Mouse (Mus musculus): ENCODE measurements around the gene Gfod1. TPM values are rescaled to one million over a fixed set of nuclear protein-coding genes. Genes with fewer than 3 reads are reported as not detected.
A peak's percentile ranks its signal among the peaks of the same experiment; 100 is the strongest.

Gfod1 gene
- polyA plus RNA-seq, 1 experiment from 2014 or later, result 1.2 TPM

GRCm38 (mm10) chr13:43167721-43168120 is 136.3 kb downstream of the Gfod1 start:
- no peak overlapping the region for H3K27ac ChIP-seq (ENCODE audit: low read length)
- no peak overlapping the region for H3K4me3 ChIP-seq (ENCODE audit: low read length)
- no peak overlapping the region for H3K9ac ChIP-seq (ENCODE audit: low read length)
- H3K9me3 ChIP-seq (ENCODE audit: control insufficient read depth, low read length), result no peaks in the 10 kb centered on the region
- H3K4me1 ChIP-seq (replicated peaks; ENCODE audit: control insufficient read depth, insufficient read depth, low read length), result peaks cover 3% of the 10 kb centered on the region; the same call in 1 of the 2 replicates
- ATAC-seq (ENCODE audit: low read depth), result no peak
- H3K27me3 ChIP-seq (ENCODE audit: control insufficient read depth, insufficient read depth, low read depth, low read length), result no peaks in the 10 kb centered on the region
- 79% methylated on average over 9 of the region's 9 CpGs for WGBS
- H3K36me3 ChIP-seq (ENCODE audit: control insufficient read depth, insufficient read depth, low read length), result peaks cover 4% of the 10 kb centered on the region; the same call in 1 of the 2 replicates
- no peak overlapping the region for H3K4me2 ChIP-seq (ENCODE audit: low read depth, low read length)

DNA sequence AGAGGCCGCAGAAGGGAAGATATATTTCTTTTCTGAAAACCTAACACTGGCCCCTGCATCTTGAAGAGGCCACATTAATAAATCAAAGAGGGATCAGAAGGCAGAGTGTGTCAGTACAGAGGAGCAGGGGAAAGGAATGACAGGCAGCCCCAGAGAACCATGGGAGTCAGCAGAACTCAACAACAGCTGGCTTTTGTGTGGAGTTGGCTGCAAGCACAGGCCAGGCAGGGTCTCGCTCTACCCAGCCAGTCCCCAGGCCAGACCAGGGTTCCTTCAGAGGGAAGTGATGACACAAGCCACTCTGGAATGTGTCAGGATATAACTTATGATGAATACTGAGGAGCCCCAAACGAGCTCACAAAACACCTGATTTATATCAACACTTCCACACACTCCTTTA is 144.5 kb downstream of the Gfod1 start:
- Histone ChIP-seq H3K27me3 (ENCODE audit: control insufficient read depth, insufficient read depth, low read depth, low read length) (no peaks in the 10 kb centered on the region), H3K9ac (ENCODE audit: low read length) (no peak overlapping the region), H3K4me3 (ENCODE audit: low read length) (no peak overlapping the region), H3K27ac (ENCODE audit: low read length) (no peak overlapping the region), H3K4me2 (ENCODE audit: low read depth, low read length) (no peak overlapping the region), H3K4me1 (replicated peaks; ENCODE audit: control insufficient read depth, insufficient read depth, low read length) (no peaks in the 10 kb centered on the region), H3K36me3 (ENCODE audit: control insufficient read depth, insufficient read depth, low read length) (peaks cover 5% of the 10 kb centered on the region), H3K9me3 (ENCODE audit: control insufficient read depth, low read length) (no peaks in the 10 kb centered on the region)
- WGBS, result 39% methylated on average over 3 of the region's 3 CpGs
- ATAC-seq (ENCODE audit: low read depth), result peak; percentile 84

DNA sequence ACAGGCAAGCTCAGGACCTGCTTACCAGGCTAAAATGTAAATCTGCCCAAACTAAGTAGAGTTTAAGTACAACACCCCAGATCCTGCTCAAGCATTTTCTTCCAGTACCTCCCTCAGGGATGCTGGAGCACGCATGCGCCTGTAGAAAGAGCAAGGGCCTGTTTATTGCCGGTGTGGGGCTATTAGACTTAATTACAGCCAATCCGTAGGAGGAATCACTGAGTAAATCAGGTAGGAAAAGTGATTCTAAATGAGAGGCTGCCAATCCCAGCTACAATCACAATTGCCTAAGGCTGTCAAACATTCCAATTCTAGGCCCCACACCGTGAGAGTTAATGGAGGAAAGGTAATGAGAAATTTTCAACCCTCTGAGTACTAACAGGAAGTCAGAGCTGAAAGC is 145.7 kb downstream of the Gfod1 start:
- H3K36me3 ChIP-seq (ENCODE audit: control insufficient read depth, insufficient read depth, low read length), result peaks cover 8% of the 10 kb centered on the region
- ATAC-seq (ENCODE audit: low read depth), result no peak

DNA sequence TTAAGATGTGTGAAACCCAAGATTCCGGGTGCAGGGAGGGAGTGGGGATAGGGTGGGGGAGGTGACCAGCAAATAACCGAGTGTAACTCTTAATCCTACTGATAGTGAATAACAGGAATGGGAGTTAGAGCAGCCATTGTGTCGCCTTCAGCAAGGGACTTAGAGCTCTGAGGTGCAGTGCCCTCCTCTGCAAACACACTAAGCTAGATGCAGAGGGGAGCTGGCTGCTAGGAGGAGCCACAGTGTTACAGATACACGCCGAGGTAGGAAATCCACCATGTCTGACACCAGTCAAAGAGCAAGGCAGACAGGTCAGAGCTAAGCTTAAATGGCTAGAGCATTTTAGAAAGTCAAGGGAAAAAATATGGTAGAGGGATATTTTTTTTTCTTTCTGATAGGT is 146.6 kb downstream of the Gfod1 start:
- no peak overlapping the region for H3K9ac ChIP-seq (ENCODE audit: low read length)
- H3K27ac ChIP-seq (ENCODE audit: low read length), result no peak overlapping the region
- H3K27me3 ChIP-seq (ENCODE audit: control insufficient read depth, insufficient read depth, low read depth, low read length), result no peaks in the 10 kb centered on the region
- no peak for ATAC-seq (ENCODE audit: low read depth)
- 49% methylated on average over 5 of the region's 5 CpGs for WGBS
- H3K4me2 ChIP-seq (ENCODE audit: low read depth, low read length), result no peak overlapping the region
- no peaks in the 10 kb centered on the region for H3K9me3 ChIP-seq (ENCODE audit: control insufficient read depth, low read length)
- peaks cover 8% of the 10 kb centered on the region for H3K36me3 ChIP-seq (ENCODE audit: control insufficient read depth, insufficient read depth, low read length)
- H3K4me3 ChIP-seq (ENCODE audit: low read length), result no peak overlapping the region
- no peaks in the 10 kb centered on the region for H3K4me1 ChIP-seq (replicated peaks; ENCODE audit: control insufficient read depth, insufficient read depth, low read length)

More for the DNA sequence above, 145.7 kb downstream of the Gfod1 start:
- Histone ChIP-seq H3K27me3 (ENCODE audit: control insufficient read depth, insufficient read depth, low read depth, low read length) (no peaks in the 10 kb centered on the region), H3K9me3 (ENCODE audit: control insufficient read depth, low read length) (no peaks in the 10 kb centered on the region), H3K4me3 (ENCODE audit: low read length) (no peak overlapping the region), H3K27ac (ENCODE audit: low read length) (no peak overlapping the region), H3K9ac (ENCODE audit: low read length) (no peak overlapping the region), H3K4me2 (ENCODE audit: low read depth, low read length) (no peak overlapping the region), H3K4me1 (replicated peaks; ENCODE audit: control insufficient read depth, insufficient read depth, low read length) (no peaks in the 10 kb centered on the region)
- WGBS, result 79% methylated on average over 5 of the region's 5 CpGs

GRCm38 (mm10) chr13:43152005-43152520 is 151.9 kb downstream of the Gfod1 start:
- no peaks in the 10 kb centered on the region for H3K27me3 ChIP-seq (ENCODE audit: control insufficient read depth, insufficient read depth, low read depth, low read length)
- no peaks in the 10 kb centered on the region for H3K9me3 ChIP-seq (ENCODE audit: control insufficient read depth, low read length)
- H3K27ac ChIP-seq (ENCODE audit: low read length), result no peak overlapping the region
- no peak overlapping the region for H3K4me3 ChIP-seq (ENCODE audit: low read length)
- no peak overlapping the region for H3K9ac ChIP-seq (ENCODE audit: low read length)
- 90% methylated on average over 14 of the region's 14 CpGs for WGBS
- no peak for ATAC-seq (ENCODE audit: low read depth)
- H3K4me2 ChIP-seq (ENCODE audit: low read depth, low read length), result no peak overlapping the region
- H3K4me1 ChIP-seq (replicated peaks; ENCODE audit: control insufficient read depth, insufficient read depth, low read length), result no peaks in the 10 kb centered on the region
- peaks cover 14% of the 10 kb centered on the region for H3K36me3 ChIP-seq (ENCODE audit: control insufficient read depth, insufficient read depth, low read length)

DNA sequence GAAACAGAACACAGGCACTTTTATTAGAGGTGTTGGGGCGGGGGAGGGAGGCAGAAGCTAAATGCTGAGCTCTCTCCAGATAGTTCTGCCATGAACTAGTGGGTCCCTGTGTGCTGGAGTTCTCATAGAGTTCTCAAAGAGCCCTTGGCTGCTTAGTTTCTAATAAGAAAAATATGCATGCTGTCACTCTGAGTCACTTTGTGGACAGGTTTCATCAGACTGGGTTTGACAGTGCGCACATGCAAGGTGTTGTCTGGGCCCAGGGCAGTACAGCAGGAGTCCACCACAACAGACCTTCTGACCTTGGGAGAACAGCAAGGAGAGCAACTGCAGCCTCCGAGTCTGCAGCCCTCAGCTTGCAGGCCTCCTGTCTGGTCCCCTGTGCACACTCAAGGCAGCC is 154.3 kb downstream of the Gfod1 start:
- Histone ChIP-seq H3K36me3 (ENCODE audit: control insufficient read depth, insufficient read depth, low read length) (peaks cover 14% of the 10 kb centered on the region), H3K9me3 (ENCODE audit: control insufficient read depth, low read length) (no peaks in the 10 kb centered on the region), H3K9ac (ENCODE audit: low read length) (no peak overlapping the region), H3K4me3 (ENCODE audit: low read length) (no peak overlapping the region), H3K4me2 (ENCODE audit: low read depth, low read length) (no peak overlapping the region), H3K27ac (ENCODE audit: low read length) (no peak overlapping the region), H3K4me1 (replicated peaks; ENCODE audit: control insufficient read depth, insufficient read depth, low read length) (no peaks in the 10 kb centered on the region), H3K27me3 (ENCODE audit: control insufficient read depth, insufficient read depth, low read depth, low read length) (no peaks in the 10 kb centered on the region)
- 79% methylated on average over 3 of the region's 3 CpGs for WGBS
- ATAC-seq (ENCODE audit: low read depth), result no peak

DNA sequence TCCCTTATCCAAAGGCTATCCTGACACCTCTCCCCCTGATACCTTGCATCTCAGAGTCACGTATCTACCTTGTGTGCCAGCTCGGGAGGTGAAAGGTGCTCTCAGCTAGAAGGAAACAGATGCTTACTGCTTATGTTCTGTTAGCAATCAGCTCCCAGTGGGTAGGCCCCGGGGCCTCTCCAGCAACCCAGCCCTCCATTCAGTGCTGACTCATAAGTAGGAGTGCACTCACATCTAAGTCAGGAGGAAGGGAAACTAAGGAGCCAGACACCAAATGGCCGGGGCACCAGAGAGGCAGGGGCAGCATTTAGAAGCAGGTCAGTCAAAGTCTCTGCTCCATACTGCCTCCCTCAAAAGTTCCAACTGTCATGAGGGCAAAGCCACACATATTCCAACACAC is 155.3 kb downstream of the Gfod1 start:
- Histone ChIP-seq H3K27ac (ENCODE audit: low read length) (no peak overlapping the region), H3K9ac (ENCODE audit: low read length) (no peak overlapping the region), H3K4me1 (replicated peaks; ENCODE audit: control insufficient read depth, insufficient read depth, low read length) (no peaks in the 10 kb centered on the region), H3K4me3 (ENCODE audit: low read length) (no peak overlapping the region), H3K4me2 (ENCODE audit: low read depth, low read length) (no peak overlapping the region), H3K36me3 (ENCODE audit: control insufficient read depth, insufficient read depth, low read length) (peaks cover 10% of the 10 kb centered on the region), H3K9me3 (ENCODE audit: control insufficient read depth, low read length) (no peaks in the 10 kb centered on the region), H3K27me3 (ENCODE audit: control insufficient read depth, insufficient read depth, low read depth, low read length) (no peaks in the 10 kb centered on the region)
- no peak for ATAC-seq (ENCODE audit: low read depth)
- WGBS, result 65% methylated on average over 4 of the region's 4 CpGs

- peaks cover 6% of the 10 kb centered on the region for H3K36me3 ChIP-seq (ENCODE audit: control insufficient read depth, insufficient read depth, low read length)
- H3K4me1 ChIP-seq (replicated peaks; ENCODE audit: control insufficient read depth, insufficient read depth, low read length), result no peaks in the 10 kb centered on the region
- H3K27me3 ChIP-seq (ENCODE audit: control insufficient read depth, insufficient read depth, low read depth, low read length), result no peaks in the 10 kb centered on the region
- H3K4me3 ChIP-seq (ENCODE audit: low read length), result no peak overlapping the region
- no peak overlapping the region for H3K9ac ChIP-seq (ENCODE audit: low read length)
- H3K27ac ChIP-seq (ENCODE audit: low read length), result no peak overlapping the region
- 69% methylated on average over 8 of the region's 8 CpGs for WGBS
- ATAC-seq (ENCODE audit: low read depth), result no peak
- no peak overlapping the region for H3K4me2 ChIP-seq (ENCODE audit: low read depth, low read length)
- H3K9me3 ChIP-seq (ENCODE audit: control insufficient read depth, low read length), result no peaks in the 10 kb centered on the region
Observed at GRCm38 (mm10) chr13:43146515-43147258, 157.3 kb downstream of the Gfod1 start.

Data from lung, embryonic 16.5 days (tissue).